Mouse (Mus musculus): ENCODE measurements around the gene Cd53.

The Cd53 gene

DNA sequence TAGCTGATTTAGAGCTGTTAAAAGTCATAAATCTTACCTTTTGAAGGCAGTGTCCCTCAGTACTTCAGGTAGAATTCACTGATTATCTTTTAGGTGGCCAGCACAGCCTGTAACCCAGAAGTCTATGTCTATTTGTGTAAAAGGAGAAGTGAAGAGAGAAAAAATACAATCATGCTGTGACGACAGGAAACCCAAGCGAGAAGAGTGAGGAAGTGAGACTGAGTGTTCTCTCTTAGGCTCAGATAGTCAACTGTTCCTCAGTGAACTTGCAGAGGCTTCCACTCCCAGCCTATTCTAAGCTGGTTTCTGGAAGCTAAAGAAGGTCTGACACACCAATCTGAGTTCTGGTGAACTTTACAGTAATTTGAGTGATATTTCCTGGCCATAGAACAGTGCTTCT is at the start of gene Cd53:
Gene Cd53, minus strand, starts transcription at position 220 of the 400 bp plus-strand sequence.
- DNase-seq, result no peak

- DNase-seq, result peak; percentile 6 to 30
Measured at GRCm38 (mm10) chr3:106832107-106832506, 42.2 kb upstream of the Cd53 start.

- no peak for DNase-seq
Measured at GRCm38 (mm10) chr3:106826187-106826586, 36.2 kb upstream of the Cd53 start, which contains the start of gene Olfr266. Gene Olfr266 (minus strand): TSS chr3:106826287.

- DNase-seq, result no peak
Measured at GRCm38 (mm10) chr3:106817676-106818075, 27.7 kb upstream of the Cd53 start.

- DNase-seq, result no peak
Measured at GRCm38 (mm10) chr3:106808972-106809695, 19.2 kb upstream of the Cd53 start.

DNA sequence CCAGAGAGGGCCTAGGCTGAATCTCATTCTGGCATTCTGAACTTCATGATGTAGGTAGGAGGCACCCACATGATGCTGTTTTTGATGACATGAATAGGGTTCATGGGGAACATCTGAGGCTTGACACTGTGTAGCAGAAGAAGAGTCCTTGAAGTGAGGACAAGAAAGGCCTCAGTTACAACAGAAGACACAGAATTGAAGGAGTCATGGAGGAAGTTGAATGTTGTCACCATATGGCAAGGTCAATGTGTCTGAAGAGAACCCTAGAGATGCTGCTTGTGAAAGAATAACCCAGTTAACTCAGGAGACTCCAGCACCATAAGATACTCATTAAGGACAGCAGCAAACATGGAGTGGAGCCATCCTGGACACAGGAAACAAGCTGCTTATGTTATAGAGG is 8.1 kb upstream of the Cd53 start:
- no peak for DNase-seq

DNA sequence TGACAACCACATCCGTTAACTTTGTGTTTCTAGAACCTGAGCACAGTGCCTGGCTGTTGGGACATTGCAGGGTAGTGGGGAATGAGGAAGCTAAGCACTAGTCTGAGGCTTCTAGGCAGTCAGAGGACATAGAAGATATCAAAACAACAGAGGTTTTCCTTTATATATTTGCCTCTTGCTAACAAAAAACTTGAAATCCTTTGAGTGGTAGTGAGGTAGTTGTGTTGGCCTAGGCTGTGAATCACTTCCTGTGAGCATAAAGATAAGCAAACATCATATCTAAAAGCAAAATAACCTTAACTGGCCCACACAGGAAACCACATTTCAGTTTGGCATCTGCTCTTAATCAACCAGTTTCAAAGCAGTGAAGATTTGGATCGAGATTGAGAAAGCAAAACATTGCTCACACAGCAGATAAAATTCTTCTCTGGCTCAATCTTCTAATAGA is 1.5 kb downstream of the Cd53 start:
- peak in 1 of 2 experiments; percentile 4 for DNase-seq

GRCm38 (mm10) chr3:106787972-106788371 is 2.0 kb downstream of the Cd53 start:
- DNase-seq, result no peak

GRCm38 (mm10) chr3:106785130-106785529 is 4.8 kb downstream of the Cd53 start:
- DNase-seq, result no peak

GRCm38 (mm10) chr3:106771834-106772233 is 18.1 kb downstream of the Cd53 start:
- DNase-seq, result no peak

- DNase-seq, result no peak
Measured at GRCm38 (mm10) chr3:106755898-106756297, 34.1 kb downstream of the Cd53 start.

DNA sequence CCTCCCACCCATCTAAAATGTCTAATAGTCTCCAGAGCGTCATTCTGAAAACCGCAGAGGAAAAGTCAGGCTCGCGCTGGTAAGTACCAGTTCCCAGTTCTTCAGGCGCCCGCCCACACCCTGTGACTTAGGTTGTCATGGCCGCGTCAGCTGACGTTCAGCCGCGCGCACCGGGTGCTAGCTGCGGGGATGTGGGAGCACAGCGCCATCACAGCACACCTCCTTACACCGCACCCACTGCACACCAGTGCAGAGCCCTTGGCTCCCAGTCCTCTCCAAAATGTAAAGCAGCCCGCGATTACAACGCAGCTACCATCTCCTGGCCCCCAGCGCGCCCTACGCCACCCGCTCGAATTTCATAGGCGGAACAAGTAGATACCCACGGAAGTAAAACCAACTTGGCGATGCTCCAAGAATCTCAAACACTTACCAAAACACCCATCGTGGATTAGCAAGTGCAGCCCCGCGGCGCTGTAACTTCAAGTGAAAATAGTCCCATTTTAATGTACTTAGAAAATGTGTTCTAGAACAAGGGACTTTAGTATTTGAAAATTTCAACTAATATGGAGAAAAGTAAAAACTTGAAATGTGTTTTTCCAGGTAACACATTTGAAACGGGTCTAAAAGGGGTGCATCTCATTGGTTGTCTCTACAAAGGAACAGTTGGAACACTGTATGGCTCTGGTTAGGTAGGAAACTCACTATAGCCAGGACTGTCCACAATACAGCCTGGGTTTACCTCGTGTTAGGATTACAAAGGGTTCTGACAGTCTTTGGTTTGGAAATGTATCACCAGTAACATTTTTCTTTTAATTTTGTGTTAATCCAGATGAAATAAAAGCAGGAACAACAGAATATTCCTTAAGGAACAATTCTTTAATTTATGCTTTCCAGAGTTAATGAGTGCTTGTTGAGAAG is 67.7 kb downstream of the Cd53 start:
- peak; percentile 83 to 93 for DNase-seq

DNA sequence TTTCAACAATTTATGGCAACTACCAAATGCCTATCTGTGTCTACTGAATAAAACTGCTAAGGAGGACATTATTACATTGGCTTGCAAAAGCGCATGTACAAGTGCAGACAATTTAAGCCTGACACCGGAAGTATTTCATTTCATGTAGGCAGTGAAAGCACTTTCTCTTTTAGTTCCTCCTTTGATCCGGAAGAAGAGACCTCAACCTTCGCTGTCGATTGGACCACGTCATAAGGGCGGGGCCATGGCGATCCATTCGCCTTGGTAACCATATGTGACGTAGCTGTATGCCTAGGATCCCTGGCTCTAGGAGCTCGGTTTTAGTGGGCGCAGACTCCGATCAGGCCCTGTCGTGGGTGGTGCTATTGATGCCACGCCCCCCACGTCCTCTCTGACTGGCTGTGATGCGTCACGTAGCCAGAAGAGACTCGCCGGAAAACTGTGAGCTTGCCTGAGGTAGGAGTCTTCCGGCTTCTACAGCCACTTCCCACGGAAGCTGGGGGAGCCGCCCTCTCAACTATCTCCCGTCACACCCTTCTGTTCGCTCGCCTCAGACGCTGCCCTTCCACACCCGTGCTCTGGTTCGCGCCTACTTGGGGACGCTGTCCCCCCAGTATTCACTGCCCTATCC is 68.4 kb downstream of the Cd53 start:
- DNase-seq, result peak; percentile 96 to 98
